Mouse (Mus musculus) gastrocnemius, postnatal 10 days (tissue): ENCODE measurements around the gene Sytl1. TPM values are rescaled to one million over a fixed set of nuclear protein-coding genes. Genes with fewer than 3 reads are reported as not detected.

Source experiments
- DNase-seq: peaks from one replicate; pipeline ENCODE4 v3.0.0; 2021; ENCODE audit warnings: mixed read lengths
- long read RNA-seq, 2 experiments: library from polyadenylated mRNA; stranded (forward); transcript quantifications; one replicate each; pipeline ENCODE4 v2.0.0; 2021
- total RNA-seq, 2 experiments: library from RNA; stranded (reverse); gene quantifications; 2 replicates each; pipeline ENCODE4 v1.2.3; 2021

Gene Sytl1
- 1 to 10 TPM; 1.1 to 1.4 TPM for total RNA-seq
- long read RNA-seq, experiment 1, partial matches to known transcripts: 0 of 1 reads
- long read RNA-seq, experiment 1, other reads (novel, unspliced or antisense): 0 of 1 reads
- long read RNA-seq, experiment 2, partial matches to known transcripts: 0 of 3 reads
- long read RNA-seq, experiment 2, other reads (novel, unspliced or antisense): 0 of 3 reads

DNA sequence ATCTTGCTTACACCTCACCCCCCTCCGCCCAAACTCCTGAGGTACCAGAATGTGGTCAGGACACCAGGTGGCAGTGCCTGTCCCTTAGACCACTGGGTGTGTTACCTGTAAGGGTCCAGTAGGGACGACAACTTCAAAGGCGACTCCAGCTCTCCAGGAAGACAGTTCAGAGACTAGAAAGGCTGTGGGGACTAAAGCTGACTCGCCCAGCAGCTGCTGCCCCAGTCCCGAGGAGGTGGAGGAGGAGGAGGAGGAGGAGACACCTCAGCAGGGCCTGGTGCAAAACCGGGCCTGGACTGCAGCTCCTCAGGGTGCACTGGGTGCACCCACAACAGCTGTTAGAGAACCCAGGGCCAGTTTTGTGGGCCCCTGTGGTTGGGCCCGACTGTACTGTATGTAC is at the start of gene Sytl1:
Gene Sytl1, minus strand, starts transcription at position 232 of the 400 bp plus-strand sequence.
- DNase-seq: no peak

DNA sequence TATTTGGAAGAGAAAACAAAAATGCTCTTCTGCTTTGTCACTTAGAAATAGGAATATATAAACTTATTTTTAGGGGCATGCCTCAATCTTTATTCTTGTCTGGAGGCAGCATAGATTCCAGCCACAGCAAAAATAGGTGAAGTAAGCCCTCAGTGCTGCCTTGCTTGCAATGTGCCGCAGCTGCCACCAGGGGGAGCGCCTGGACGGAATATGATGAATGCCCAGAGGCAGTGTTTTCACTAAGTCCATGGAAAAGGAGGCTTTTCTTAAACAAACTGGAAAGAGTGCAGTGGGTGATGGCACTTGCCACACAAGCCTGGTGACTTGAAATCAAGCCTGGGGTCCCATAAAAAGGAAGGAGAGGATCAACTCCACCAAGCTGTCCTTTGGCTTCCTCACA is 47.0 kb upstream of the Sytl1 start:
- DNase-seq: peak; percentile 93

DNA sequence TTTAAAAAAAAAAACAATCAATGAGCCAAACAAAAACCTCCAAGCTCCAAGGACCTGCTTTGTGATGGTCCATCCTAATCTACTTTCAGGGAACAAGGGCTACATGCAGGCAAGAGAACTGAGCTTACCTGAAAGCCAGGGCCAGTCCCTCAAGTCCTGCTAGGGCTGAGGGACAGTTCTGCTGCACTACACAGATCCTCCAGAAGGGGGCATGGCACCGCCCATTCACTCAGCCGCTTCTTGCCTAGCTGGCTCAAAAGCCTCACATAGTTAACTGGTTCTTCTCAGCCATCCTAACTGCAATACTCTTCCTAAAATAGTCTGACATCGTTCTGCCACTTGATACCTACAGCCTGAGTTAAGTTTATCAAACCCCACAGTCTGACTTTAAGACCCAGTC is 44.4 kb upstream of the Sytl1 start:
- peak; percentile 65 for DNase-seq

GRCm38 (mm10) chr4:133305825-133306224 is 42.9 kb upstream of the Sytl1 start:
- DNase-seq: no peak

DNA sequence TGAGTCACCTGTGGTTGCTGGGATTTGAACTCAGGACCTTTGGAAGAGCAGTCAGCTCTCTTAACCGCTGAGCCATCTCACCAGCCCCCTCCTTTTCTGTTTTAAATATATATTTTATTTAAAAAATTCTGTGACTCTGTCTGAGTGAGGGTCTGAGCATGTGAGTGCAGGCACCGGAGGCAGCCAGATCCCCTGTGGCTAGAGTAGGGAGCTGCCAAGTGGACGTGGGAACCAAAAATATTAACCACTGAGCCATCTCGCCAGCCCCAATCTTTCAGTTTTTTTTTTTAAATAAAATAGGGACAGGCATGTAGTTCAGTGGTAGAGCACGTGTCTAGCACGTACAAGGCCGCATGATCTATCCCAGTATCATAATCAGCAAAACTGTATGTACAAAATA is 41.9 kb upstream of the Sytl1 start:
- no peak for DNase-seq

DNA sequence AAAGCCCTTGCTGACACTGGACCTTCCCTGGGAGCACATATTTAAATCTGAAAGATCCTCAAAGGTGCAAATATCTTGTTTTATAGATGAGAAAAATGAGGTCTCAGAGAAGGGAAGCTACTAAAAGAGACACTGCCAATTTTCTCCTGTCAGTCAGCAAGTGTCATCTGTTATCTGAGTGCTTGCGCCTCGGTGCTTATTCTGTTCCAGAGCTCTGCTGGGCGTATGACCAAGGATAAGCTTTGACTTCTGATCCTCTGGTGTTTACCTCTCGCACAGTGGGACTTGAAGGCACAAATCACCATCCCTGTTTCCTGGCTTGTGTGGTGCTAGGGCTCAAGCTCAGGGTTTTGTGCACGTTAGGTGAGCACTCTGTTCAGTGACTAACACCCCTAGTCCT is 39.8 kb upstream of the Sytl1 start:
- no peak for DNase-seq

DNA sequence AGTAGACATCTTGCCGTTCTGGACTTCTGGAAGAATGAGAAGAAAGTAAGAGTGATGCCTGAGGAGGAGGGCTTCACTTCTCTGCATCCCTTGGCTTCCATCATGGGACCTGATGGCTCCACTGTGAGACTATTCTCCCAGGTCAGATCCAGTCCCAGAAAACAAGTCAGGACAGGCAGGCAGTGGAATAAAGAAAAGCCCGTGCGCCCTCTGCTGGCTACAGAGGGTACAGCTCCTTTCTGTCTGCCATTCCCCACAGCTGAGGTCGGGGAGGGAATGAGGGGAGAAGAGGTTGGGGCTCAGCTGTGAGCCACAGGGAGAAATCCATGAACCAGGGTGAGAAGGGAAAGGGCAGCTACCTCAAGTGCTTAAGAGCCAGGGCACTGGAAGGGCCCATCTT is 38.9 kb upstream of the Sytl1 start:
- DNase-seq: peak; percentile 80

DNA sequence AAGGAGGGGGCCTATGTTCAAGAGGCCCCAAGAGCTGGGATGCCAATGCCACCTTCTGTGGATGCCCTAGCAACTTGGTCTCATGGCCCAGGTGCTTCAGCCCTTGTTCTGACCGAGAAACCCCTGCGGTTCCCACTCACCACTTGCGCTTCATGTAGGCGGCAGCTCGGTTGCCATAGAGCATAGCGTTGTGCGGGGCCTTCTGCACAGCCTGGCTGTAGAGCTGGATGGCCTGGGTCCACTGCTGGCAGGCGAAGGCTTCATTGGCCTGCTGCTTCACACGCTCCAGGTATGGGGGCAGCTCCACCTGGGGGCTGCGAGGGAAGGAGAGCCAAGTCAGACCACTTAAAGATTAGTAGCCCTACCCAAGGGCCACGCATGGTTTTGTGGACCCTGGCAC is 37.5 kb upstream of the Sytl1 start:
- no peak for DNase-seq

DNA sequence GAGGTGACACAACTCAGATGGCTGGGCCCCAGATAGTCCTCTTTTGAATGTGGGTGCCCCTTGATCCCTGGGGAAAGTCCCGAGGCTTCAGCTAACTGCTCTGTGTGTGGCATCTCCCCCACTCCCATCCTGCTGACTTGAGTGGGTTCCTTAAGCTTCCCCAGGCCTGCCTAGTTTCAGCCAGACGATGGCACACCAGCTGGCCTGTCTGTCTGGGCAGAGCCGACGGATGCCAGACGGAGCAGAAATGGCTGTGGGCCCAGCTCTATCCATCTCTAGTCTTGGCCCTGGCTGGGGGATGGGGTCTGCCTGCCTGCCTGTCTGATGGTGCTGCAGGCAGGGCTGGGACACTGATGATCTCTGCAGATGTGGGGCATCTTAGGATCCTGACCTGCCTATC is 36.8 kb upstream of the Sytl1 start:
- no peak for DNase-seq

GRCm38 (mm10) chr4:133298516-133299365 is 35.8 kb upstream of the Sytl1 start:
- DNase-seq: peak; percentile 18

DNA sequence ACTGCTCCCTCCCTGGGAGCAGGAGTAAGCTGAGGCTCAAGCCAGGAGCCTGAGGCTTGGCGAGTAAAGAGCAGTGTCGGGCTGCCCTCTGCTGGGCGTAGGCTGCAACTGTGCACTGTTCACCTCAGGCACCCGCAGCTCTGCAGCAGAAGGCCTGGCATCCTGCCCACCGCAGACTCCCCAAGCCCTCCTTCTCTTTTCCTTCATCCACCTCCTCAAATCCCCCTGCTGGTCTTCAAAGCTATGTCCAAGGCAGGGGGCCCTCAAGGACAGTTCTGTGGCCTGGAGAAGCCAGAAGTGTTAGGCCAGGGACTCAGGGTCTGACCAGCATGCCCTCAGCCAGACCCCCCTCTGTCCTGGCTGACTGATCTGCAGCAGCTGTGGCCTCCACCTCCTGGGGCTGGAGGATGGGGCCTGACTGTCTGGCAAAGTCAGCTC is 34.9 kb upstream of the Sytl1 start:
- DNase-seq: peak; percentile 91

DNA sequence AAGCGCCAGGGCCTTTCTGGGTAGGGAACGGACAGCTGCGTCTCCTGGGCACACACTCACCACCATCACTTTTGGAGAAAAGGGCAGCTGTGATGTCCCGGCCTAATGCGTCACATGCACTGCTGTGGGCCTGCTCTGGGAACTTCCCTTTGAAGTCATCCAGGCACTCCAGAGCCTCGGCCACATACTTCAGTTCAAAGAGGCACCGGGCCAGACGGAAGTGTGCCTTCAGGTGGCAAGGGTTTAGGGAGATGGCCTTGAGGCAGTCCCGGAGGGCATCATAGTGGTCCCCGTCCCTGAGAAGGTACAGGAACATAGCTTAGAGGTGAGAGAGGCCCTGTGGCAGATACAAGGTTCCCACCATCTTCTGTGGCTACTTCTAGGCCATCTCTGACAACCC is 34.4 kb upstream of the Sytl1 start:
- DNase-seq: no peak

- no peak for DNase-seq
These were observed 31.2 kb upstream of the Sytl1 start for GRCm38 (mm10) chr4:133294084-133294483.

- DNase-seq: no peak
These were observed 30.3 kb upstream of the Sytl1 start for GRCm38 (mm10) chr4:133292901-133293843.

DNA sequence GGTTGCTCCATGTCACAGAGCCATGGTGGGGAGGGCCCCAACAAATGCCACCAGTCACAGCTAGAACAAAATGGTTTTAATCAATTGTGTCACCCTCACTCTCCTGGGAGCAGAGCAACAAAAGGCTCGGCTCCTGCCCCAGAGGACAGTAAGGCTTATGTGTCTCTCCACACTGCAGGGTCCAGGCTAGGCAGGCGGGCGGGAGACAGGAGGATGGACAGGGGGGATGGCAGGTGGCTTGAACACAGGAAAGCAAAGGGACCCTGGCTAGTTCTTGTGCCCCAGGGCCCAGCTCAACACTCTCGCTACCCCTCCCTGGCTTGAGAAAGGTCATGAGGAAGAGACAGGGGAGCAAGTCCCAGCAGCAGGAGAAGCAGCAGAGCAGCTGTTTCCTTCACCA is 29.5 kb upstream of the Sytl1 start:
- DNase-seq: no peak

GRCm38 (mm10) chr4:133291255-133291654 is 28.3 kb upstream of the Sytl1 start:
- no peak for DNase-seq

GRCm38 (mm10) chr4:133286476-133287077 is 23.7 kb upstream of the Sytl1 start:
- DNase-seq: no peak

DNA sequence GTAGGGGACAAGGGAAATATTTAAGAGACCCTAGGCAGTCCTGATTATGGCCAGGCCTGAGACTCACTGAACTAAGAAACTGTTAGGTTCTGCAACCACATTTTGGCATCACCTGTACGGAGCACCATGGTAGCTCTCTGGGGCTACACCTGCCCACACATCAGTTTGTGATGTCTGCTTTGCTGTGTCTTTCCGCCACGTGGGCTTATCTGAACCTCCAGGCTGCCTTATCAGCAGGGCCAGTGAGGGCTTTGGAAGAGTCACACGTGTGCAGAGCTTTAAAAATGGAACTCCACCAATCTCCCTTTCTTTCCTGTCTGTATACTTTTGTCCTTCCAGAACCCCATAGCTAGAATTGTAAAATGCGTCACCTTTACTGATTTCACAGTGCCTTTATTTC is 23.0 kb upstream of the Sytl1 start:
- no peak for DNase-seq

DNA sequence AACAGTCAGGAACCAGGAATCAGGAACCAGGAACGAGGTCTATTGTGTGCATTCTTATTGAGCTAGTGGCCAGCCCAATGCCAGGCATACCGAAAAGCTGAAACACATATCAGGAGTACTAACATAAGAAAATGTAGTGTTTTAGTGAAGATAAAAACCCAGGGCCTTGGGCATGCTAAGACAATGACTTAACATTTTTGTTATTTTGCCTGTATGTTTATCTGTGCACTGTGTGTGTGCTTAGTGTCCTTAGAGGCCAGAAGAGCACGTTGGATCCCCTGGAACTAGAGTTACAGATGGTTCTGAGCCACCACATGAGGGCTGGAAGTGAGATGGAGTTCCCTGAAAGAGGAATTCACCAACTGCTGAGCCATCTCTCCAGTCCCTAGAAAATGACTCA is 22.4 kb upstream of the Sytl1 start:
- DNase-seq: no peak

- no peak for DNase-seq
These were observed 19.7 kb upstream of the Sytl1 start for GRCm38 (mm10) chr4:133282656-133283055.

DNA sequence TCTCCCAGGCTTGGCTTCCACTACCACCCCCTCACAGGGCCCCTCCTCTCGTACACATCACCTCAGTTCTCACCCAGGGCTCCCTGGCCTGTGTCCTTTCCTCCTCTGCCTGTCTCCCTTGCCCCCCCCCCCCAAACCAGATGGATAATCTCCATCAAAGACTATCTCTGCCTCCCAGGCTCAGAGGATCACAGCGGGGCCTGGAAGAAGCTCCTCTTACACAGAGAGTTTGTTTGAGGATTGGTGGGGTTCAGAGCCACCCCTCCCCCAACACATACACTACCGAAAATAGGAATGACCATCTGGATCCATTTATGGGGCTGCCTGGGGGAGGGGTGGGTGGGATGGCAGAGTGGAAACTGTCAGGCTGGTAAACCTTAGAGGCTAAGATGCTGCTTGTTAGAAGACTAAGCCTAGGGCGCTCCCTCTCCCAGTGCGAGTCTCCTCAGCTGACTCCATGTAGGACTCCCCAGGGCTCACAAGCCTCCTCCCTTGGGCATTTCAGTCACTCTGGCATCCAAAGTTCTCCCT is 19.1 kb upstream of the Sytl1 start:
- DNase-seq: no peak

- DNase-seq: no peak
These were observed 18.6 kb upstream of the Sytl1 start for GRCm38 (mm10) chr4:133281513-133281912.
